Mouse (Mus musculus): Measurements from ENCODE around the gene Tmc5. TPM values are rescaled to one million over a fixed set of nuclear protein-coding genes. Genes with fewer than 3 reads are reported as not detected.

Tmc5 gene
- polyA plus RNA-seq, 1 experiment from 2014 or later, result 0.22 TPM

GRCm38 (mm10) chr7:118723927-118724326 is 126.8 kb downstream of the Tmc5 start:
- H3K4me2 ChIP-seq (replicated peaks), result no peak overlapping the region
- no peaks in the 10 kb centered on the region for H3K9me3 ChIP-seq
- peaks cover 75% of the 10 kb centered on the region for H3K36me3 ChIP-seq
- no peak for ATAC-seq
- no peak overlapping the region for H3K9ac ChIP-seq (replicated peaks)
- WGBS, result 91% methylated on average over 9 of the region's 9 CpGs
- H3K27ac ChIP-seq, result no peak overlapping the region
- H3K4me3 ChIP-seq (replicated peaks), result no peak overlapping the region
- H3K27me3 ChIP-seq, result no peaks in the 10 kb centered on the region
- H3K4me1 ChIP-seq (replicated peaks), result no peaks in the 10 kb centered on the region

Other genes starting within 250 kb of the Tmc5 start
- gene Syt17, start 149.1 kb upstream of the Tmc5 start, polyA plus RNA-seq (2015; fragmentation: Nextera tagmentation; extraction: Ambion mirVana), result 8.2 and 9.6 TPM in 2 replicates
- gene Itpripl2, start 105.3 kb upstream of the Tmc5 start, polyA plus RNA-seq (2015; fragmentation: Nextera tagmentation; extraction: Ambion mirVana), result 0.75 and 0.79 TPM in 2 replicates
- gene Coq7, start 63.9 kb upstream of the Tmc5 start, polyA plus RNA-seq (2015; fragmentation: Nextera tagmentation; extraction: Ambion mirVana), result 98.8 and 110 TPM in 2 replicates
- gene Tmc7, start 12.6 kb upstream of the Tmc5 start, polyA plus RNA-seq (2015; fragmentation: Nextera tagmentation; extraction: Ambion mirVana), result 6.2 and 6.4 TPM in 2 replicates
- 138 and 140 TPM in 2 replicates for gene Gde1, start 108.5 kb downstream of the Tmc5 start, polyA plus RNA-seq (2015; fragmentation: Nextera tagmentation; extraction: Ambion mirVana)
- 35.9 and 37.4 TPM in 2 replicates for gene Ccp110, start 115.3 kb downstream of the Tmc5 start, polyA plus RNA-seq (2015; fragmentation: Nextera tagmentation; extraction: Ambion mirVana)
- 94.0 and 97.5 TPM in 2 replicates for gene Vps35l, start 142.9 kb downstream of the Tmc5 start, polyA plus RNA-seq (2015; fragmentation: Nextera tagmentation; extraction: Ambion mirVana)

All from midbrain, embryonic 13.5 days (tissue).